Mouse (Mus musculus) liver, embryonic 14.5 days (tissue): ENCODE data around the gene Krt5.
A peak's percentile ranks its signal among the peaks of the same experiment; 100 is the strongest.

Experiments
- CTCF ChIP-seq: IDR thresholded peaks from 2 replicates; pipeline ENCODE4 v1.5.1; 2016; ENCODE audit warnings: antibody characterized with exemption, low read depth, control low read depth
- EP300 ChIP-seq: IDR thresholded peaks from 2 replicates; pipeline ENCODE4 v1.6.1; 2016; ENCODE audit warnings: antibody characterized with exemption, low read depth

GRCm38 (mm10) chr15:101708683-101709082 lies 4.0 kb downstream of the Krt5 start:
- TF ChIP-seq EP300 (no peak), CTCF (peak; percentile 26; the same call in 1 of the 2 replicates)
